Mouse (Mus musculus): ENCODE data around the gene Atp5d. TPM values are rescaled to one million over a fixed set of nuclear protein-coding genes. Genes with fewer than 3 reads are reported as not detected.

Atp5d gene
- polyA plus RNA-seq, 1 experiment, result 1,163 TPM

DNA sequence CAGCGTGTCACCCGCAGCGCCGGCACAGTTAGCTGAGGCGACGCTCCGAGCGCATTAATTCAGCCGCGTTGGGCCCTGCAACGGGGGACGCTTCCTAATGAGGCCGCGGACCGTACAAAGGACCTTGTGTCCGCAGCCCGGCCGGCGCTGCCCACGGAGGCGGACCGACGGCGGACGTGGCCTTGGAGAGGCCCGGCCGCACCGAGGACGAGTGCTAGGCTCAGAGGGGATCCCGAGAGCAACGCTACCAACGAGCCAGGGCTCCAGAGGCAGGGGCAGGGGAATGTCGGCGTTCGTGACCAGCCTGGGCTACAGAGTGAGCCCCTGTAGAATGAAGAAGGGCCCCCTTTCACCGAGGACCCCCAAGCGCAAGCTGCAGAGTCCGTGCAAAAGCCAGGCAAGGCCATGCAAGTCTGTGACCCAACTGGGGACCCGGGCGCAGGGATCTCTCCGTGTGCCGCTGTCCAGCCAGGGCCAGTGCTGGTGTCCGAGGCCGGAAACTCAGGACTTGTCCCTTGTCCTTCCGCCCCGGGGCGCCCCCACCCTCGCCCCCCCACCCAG is 52.1 kb downstream of the Atp5d start:
- H3K4me3 ChIP-seq (ENCODE audit: control insufficient read depth, insufficient read depth, low read length), result no peak overlapping the region
- H3K27me3 ChIP-seq (ENCODE audit: control insufficient read depth, insufficient read depth, low read length), result peaks cover 24% of the 10 kb centered on the region
- 2% methylated on average over 47 of the region's 48 CpGs for WGBS

DNA sequence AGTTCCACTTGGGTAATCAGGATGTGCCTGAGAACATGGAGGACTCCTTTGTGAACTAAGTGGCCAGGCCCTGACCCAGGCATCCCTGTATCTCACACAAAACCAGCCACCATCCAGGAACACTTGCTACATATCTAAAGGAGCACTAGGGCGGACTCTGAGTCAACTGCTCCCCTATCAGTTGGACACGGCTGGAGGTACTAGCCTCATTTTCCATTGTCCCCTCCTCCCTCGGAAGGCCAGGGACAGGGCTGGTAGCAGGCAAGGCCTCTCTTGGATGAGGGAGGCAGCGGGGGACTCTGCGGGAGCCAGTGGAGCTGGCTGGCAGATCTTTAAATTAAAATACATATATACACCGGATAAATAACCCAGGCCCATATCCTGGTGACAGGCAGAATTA is 55.5 kb downstream of the Atp5d start:
- Histone ChIP-seq H3K36me3 (ENCODE audit: control insufficient read depth, insufficient read depth, low read length) (no peaks in the 10 kb centered on the region), H3K27ac (ENCODE audit: control insufficient read depth, insufficient read depth, low read length) (no peak overlapping the region), H3K27me3 (ENCODE audit: control insufficient read depth, insufficient read depth, low read length) (peaks cover 15% of the 10 kb centered on the region), H3K4me3 (ENCODE audit: control insufficient read depth, insufficient read depth, low read length) (no peak overlapping the region), H3K4me1 (replicated peaks; ENCODE audit: control insufficient read depth, insufficient read depth, low read length) (no peaks in the 10 kb centered on the region)
- 95% methylated on average over 6 of the region's 6 CpGs for WGBS
- no peak for DNase-seq
- TF ChIP-seq POLR2A (IDR thresholded peaks at IDR 0.05; ENCODE audit: control insufficient read depth, extremely low read depth, insufficient read depth, low read length, poor library complexity), result no peak

More for the DNA sequence above, 52.1 kb downstream of the Atp5d start:
- TF ChIP-seq CTCF (IDR thresholded peaks at IDR 0.05; ENCODE audit: borderline replicate concordance, control insufficient read depth, extremely low read depth, insufficient read depth, low read length, poor library complexity) (no peak), POLR2A (IDR thresholded peaks at IDR 0.05; ENCODE audit: control insufficient read depth, extremely low read depth, insufficient read depth, low read length, poor library complexity) (no peak)
- no peak for DNase-seq
- Histone ChIP-seq H3K36me3 (ENCODE audit: control insufficient read depth, insufficient read depth, low read length) (no peaks in the 10 kb centered on the region), H3K4me1 (replicated peaks; ENCODE audit: control insufficient read depth, insufficient read depth, low read length) (no peaks in the 10 kb centered on the region; the same call in 1 of the 2 replicates), H3K27ac (ENCODE audit: control insufficient read depth, insufficient read depth, low read length) (no peak overlapping the region)

DNA sequence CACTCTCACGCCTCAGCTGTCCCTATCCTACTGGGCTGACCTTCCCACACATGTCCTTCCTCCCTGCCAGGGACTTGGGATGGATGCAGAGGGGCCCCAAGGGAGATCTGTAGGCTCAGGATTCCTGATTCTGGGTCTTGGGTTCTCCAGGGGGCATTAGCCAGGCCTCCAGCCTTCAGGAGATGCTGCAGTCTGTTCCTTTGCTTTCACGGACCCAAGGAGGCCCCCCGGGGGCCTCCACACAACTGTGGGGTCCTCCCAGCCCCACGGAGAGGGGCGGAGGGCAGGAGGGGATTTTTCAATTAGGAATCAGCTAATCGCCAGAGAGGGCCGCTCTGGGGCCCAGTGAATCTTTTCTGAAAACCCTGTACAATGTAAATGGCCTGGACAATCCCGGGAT is 56.0 kb downstream of the Atp5d start:
- DNase-seq, result no peak
- TF ChIP-seq POLR2A (IDR thresholded peaks at IDR 0.05; ENCODE audit: control insufficient read depth, extremely low read depth, insufficient read depth, low read length, poor library complexity) (no peak), CTCF (IDR thresholded peaks at IDR 0.05; ENCODE audit: borderline replicate concordance, control insufficient read depth, extremely low read depth, insufficient read depth, low read length, poor library complexity) (no peak)
- 91% methylated on average over 8 of the region's 8 CpGs for WGBS
- Histone ChIP-seq H3K4me1 (replicated peaks; ENCODE audit: control insufficient read depth, insufficient read depth, low read length) (no peaks in the 10 kb centered on the region), H3K36me3 (ENCODE audit: control insufficient read depth, insufficient read depth, low read length) (no peaks in the 10 kb centered on the region), H3K4me3 (ENCODE audit: control insufficient read depth, insufficient read depth, low read length) (no peak overlapping the region), H3K27me3 (ENCODE audit: control insufficient read depth, insufficient read depth, low read length) (peaks cover 12% of the 10 kb centered on the region), H3K27ac (ENCODE audit: control insufficient read depth, insufficient read depth, low read length) (no peak overlapping the region)

Other genes with a start within 250 kb of the Atp5d start
- gene Cfd, start 247.8 kb upstream of the Atp5d start, polyA plus RNA-seq (2012; rRNA removed), result 1,248 and 1,398 TPM in 2 replicates
- gene Med16, start 229.7 kb upstream of the Atp5d start, polyA plus RNA-seq (2012; rRNA removed), result 103 and 121 TPM in 2 replicates
- gene Gm26602, start 227.8 kb upstream of the Atp5d start, polyA plus RNA-seq (2012; rRNA removed), result not detected in 2 replicates
- 5.8 and 7.5 TPM in 2 replicates for gene Kiss1r, start 221.7 kb upstream of the Atp5d start, polyA plus RNA-seq (2012; rRNA removed)
- gene R3hdm4, start 217.4 kb upstream of the Atp5d start, polyA plus RNA-seq (2012; rRNA removed), result 279 and 303 TPM in 2 replicates
- gene Arid3a, start 211.6 kb upstream of the Atp5d start, polyA plus RNA-seq (2012; rRNA removed), result 12.5 and 13.5 TPM in 2 replicates
- 68.1 and 74.5 TPM in 2 replicates for gene Wdr18, start 178.5 kb upstream of the Atp5d start, polyA plus RNA-seq (2012; rRNA removed)
- gene Grin3b, start 167.9 kb upstream of the Atp5d start, polyA plus RNA-seq (2012; rRNA removed), result 0.07 and 0.14 TPM in 2 replicates
- 540 and 566 TPM in 2 replicates for gene Tmem259, start 154.3 kb upstream of the Atp5d start, polyA plus RNA-seq (2012; rRNA removed)
- gene Cnn2, start 150.0 kb upstream of the Atp5d start, polyA plus RNA-seq (2012; rRNA removed), result 239 and 245 TPM in 2 replicates
- 79.5 and 83.5 TPM in 2 replicates for gene Abca7, start 142.1 kb upstream of the Atp5d start, polyA plus RNA-seq (2012; rRNA removed)
- gene Arhgap45, start 122.0 kb upstream of the Atp5d start, polyA plus RNA-seq (2012; rRNA removed), result 1,362 and 1,504 TPM in 2 replicates
- gene Polr2e, start 98.8 kb upstream of the Atp5d start, polyA plus RNA-seq (2012; rRNA removed), result 211 and 226 TPM in 2 replicates
- 517 and 598 TPM in 2 replicates for gene Gpx4, start 91.5 kb upstream of the Atp5d start, polyA plus RNA-seq (2012; rRNA removed)
- gene Sbno2, start 33.1 kb upstream of the Atp5d start, polyA plus RNA-seq (2012; rRNA removed), result 127 and 138 TPM in 2 replicates
- 265 and 270 TPM in 2 replicates for gene Stk11, start 22.8 kb upstream of the Atp5d start, polyA plus RNA-seq (2012; rRNA removed)
- 34.0 and 37.7 TPM in 2 replicates for gene Cbarp, start 2.2 kb downstream of the Atp5d start, polyA plus RNA-seq (2012; rRNA removed)
- 342 and 374 TPM in 2 replicates for gene Midn, start 9.6 kb downstream of the Atp5d start, polyA plus RNA-seq (2012; rRNA removed)
- 173 and 193 TPM in 2 replicates for gene Cirbp, start 27.4 kb downstream of the Atp5d start, polyA plus RNA-seq (2012; rRNA removed)
- 11.1 and 14.8 TPM in 2 replicates for gene 1600002K03Rik, start 34.3 kb downstream of the Atp5d start, polyA plus RNA-seq (2012; rRNA removed)
- 3.1 and 3.6 TPM in 2 replicates for gene Efna2, start 40.9 kb downstream of the Atp5d start, polyA plus RNA-seq (2012; rRNA removed)
- 111 and 113 TPM in 2 replicates for gene Mum1, start 87.8 kb downstream of the Atp5d start, polyA plus RNA-seq (2012; rRNA removed)
- gene Ndufs7, start 110.5 kb downstream of the Atp5d start, polyA plus RNA-seq (2012; rRNA removed), result 531 and 647 TPM in 2 replicates
- gene Gamt, start 122.4 kb downstream of the Atp5d start, polyA plus RNA-seq (2012; rRNA removed), result 6.0 and 6.4 TPM in 2 replicates
- gene Dazap1, start 122.9 kb downstream of the Atp5d start, polyA plus RNA-seq (2012; rRNA removed), result 134 and 166 TPM in 2 replicates
- gene Rps15, start 153.8 kb downstream of the Atp5d start, polyA plus RNA-seq (2012; rRNA removed), result 2,172 and 2,371 TPM in 2 replicates
- gene Apc2, start 157.3 kb downstream of the Atp5d start, polyA plus RNA-seq (2012; rRNA removed), result 0.40 and 0.57 TPM in 2 replicates
- 78.9 and 93.8 TPM in 2 replicates for gene 2310011J03Rik, start 181.9 kb downstream of the Atp5d start, polyA plus RNA-seq (2012; rRNA removed)
- 11.7 and 14.1 TPM in 2 replicates for gene Pcsk4, start 190.9 kb downstream of the Atp5d start, polyA plus RNA-seq (2012; rRNA removed)
- 2.0 and 3.5 TPM in 2 replicates for gene Reep6, start 191.3 kb downstream of the Atp5d start, polyA plus RNA-seq (2012; rRNA removed)
- 4.6 and 9.0 TPM in 2 replicates for gene Adamtsl5, start 209.8 kb downstream of the Atp5d start, polyA plus RNA-seq (2012; rRNA removed)
- 0.17 and 0.22 TPM in 2 replicates for gene Plk5, start 217.8 kb downstream of the Atp5d start, polyA plus RNA-seq (2012; rRNA removed)
- 34.9 and 38.2 TPM in 2 replicates for gene Mex3d, start 249.0 kb downstream of the Atp5d start, polyA plus RNA-seq (2012; rRNA removed)